Mouse (Mus musculus) intestine, embryonic 16.5 days (tissue): ENCODE results near the gene Casp6. TPM values are rescaled to one million over a fixed set of nuclear protein-coding genes. Genes with fewer than 3 reads are reported as not detected.

Source experiments
- ATAC-seq: fragments of 200-750 bp; cut with Nextera tagmentation; 2 replicates; pipeline ENCODE4 v1.8.0; 2017; ENCODE audit warnings: moderate TSS enrichment, moderate library complexity
- H3K27ac ChIP-seq: fragments of 300-500 bp; sonication (generic); 2 replicates; pipeline ENCODE4 v1.5.1; 2014; ENCODE audit warnings: mild to moderate bottlenecking, low read length
- H3K27me3 ChIP-seq: fragments of 300-500 bp; sonication (generic); replicated peaks from 2 replicates; pipeline ENCODE4 v1.6.1; 2014; ENCODE audit warnings: low read length, control low read depth, mixed read lengths; ENCODE audit not compliant: control insufficient read depth, insufficient read depth
- H3K36me3 ChIP-seq: fragments of 300-500 bp; sonication (generic); 2 replicates; pipeline ENCODE4 v1.6.1; 2014; ENCODE audit warnings: low read length, control low read depth; ENCODE audit not compliant: control insufficient read depth, insufficient read depth
- H3K4me1 ChIP-seq: fragments of 300-500 bp; sonication (generic); 2 replicates; pipeline ENCODE4 v1.6.1; 2014; ENCODE audit warnings: low read length, control low read depth, mixed read lengths; ENCODE audit not compliant: control insufficient read depth, insufficient read depth
- H3K4me2 ChIP-seq: fragments of 300-500 bp; sonication (generic); 2 replicates; pipeline ENCODE4 v1.6.1; 2014; ENCODE audit warnings: low read depth, low read length, control low read depth
- H3K4me3 ChIP-seq: fragments of 300-500 bp; sonication (generic); 2 replicates; pipeline ENCODE4 v1.5.1; 2014; ENCODE audit warnings: mild to moderate bottlenecking, low read length
- H3K9ac ChIP-seq: fragments of 300-500 bp; sonication (generic); 2 replicates; pipeline ENCODE4 v1.6.1; 2014; ENCODE audit warnings: low read depth, low read length
- H3K9me3 ChIP-seq: fragments of 300-500 bp; sonication (generic); 2 replicates; pipeline ENCODE4 v1.6.1; 2016; ENCODE audit warnings: low read length, control low read depth; ENCODE audit not compliant: control insufficient read depth
- WGBS: fragments of 180-500 bp; shearing (Covaris S2); extraction: QIAGEN DNeasy Blood & Tissue Kit; methylation state at CpG from one replicate; pipeline ENCODE4 v1.1.7; 2014; 5-methylcytosine and 5-hydroxymethylcytosine counted together
- polyA plus RNA-seq: library from polyadenylated mRNA; unstranded; fragments of >200 nt; fragmentation: Nextera tagmentation; extraction: Ambion mirVana; gene quantifications from 2 replicates; pipeline ENCODE4 v1.2.1, GENCODE M21; 2015

The Casp6 gene
- polyA plus RNA-seq, 1 experiment from 2014 or later = 179 TPM

DNA sequence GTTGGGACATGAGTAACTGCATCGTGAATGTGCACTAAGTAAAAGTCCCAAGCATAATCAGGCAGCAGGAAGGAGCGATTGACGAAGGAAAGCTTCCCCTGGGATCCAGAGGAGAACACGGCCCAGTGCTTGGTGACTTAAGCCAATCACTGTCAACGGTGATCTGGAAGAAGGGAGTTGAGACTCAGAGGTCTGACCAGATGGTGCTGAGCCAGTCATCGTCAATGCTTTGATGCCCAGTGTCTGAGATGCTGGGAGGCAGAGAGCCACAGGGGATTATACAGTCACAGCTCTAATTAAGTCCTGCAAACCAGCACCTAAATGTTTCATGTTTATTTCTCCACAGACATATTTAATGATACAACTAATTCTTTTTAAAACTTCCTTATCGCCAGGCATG is 37.8 kb downstream of the Casp6 start:
- Histone ChIP-seq H3K27ac (no peak overlapping the region), H3K4me2 (no peak overlapping the region), H3K36me3 (no peaks in the 10 kb centered on the region), H3K9me3 (no peaks in the 10 kb centered on the region), H3K9ac (no peak overlapping the region), H3K27me3 (no peaks in the 10 kb centered on the region), H3K4me1 (no peaks in the 10 kb centered on the region), H3K4me3 (no peak overlapping the region)
- no peak for ATAC-seq
- WGBS = 69% methylated on average over 7 of the region's 7 CpGs

DNA sequence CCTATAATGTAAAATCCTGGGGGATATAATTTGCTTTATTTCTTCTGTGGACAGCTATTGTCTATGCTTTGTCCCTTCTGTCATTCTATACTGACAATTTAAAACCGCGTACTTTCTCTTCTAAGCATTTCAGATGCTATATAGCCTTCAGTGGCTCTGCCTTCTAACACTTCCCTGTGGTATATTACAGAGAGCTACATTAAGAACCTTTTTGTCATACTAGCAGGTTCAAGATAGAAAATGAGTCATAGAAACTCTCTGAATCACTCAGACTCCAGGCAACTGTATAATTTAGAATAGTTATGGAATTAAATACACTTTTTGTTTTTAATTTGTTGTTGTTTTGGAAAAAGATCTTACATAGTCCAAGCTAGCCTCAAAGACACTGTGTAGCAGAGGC is 39.6 kb downstream of the Casp6 start:
- Histone ChIP-seq H3K4me1 (no peaks in the 10 kb centered on the region), H3K4me3 (no peak overlapping the region), H3K4me2 (no peak overlapping the region), H3K9me3 (no peaks in the 10 kb centered on the region), H3K27ac (no peak overlapping the region), H3K27me3 (no peaks in the 10 kb centered on the region), H3K36me3 (no peaks in the 10 kb centered on the region), H3K9ac (no peak overlapping the region)
- no peak for ATAC-seq
- WGBS = 93% methylated on average over 2 of the region's 2 CpGs

- Histone ChIP-seq H3K27me3 (no peaks in the 10 kb centered on the region), H3K4me1 (no peaks in the 10 kb centered on the region), H3K4me3 (no peak overlapping the region), H3K36me3 (no peaks in the 10 kb centered on the region), H3K9ac (no peak overlapping the region), H3K9me3 (no peaks in the 10 kb centered on the region), H3K4me2 (no peak overlapping the region), H3K27ac (no peak overlapping the region)
- WGBS = 92% methylated on average over 1 of the region's 1 CpGs
- no peak for ATAC-seq
Observed at GRCm38 (mm10) chr3:129941291-129941690, 40.1 kb downstream of the Casp6 start.

GRCm38 (mm10) chr3:129943813-129944212 is 42.6 kb downstream of the Casp6 start:
- no peak for ATAC-seq
- Histone ChIP-seq H3K4me2 (no peak overlapping the region), H3K36me3 (no peaks in the 10 kb centered on the region), H3K9me3 (no peaks in the 10 kb centered on the region), H3K4me3 (no peak overlapping the region), H3K9ac (no peak overlapping the region), H3K27ac (no peak overlapping the region), H3K4me1 (no peaks in the 10 kb centered on the region), H3K27me3 (no peaks in the 10 kb centered on the region)
- WGBS = 65% methylated on average over 4 of the region's 4 CpGs

DNA sequence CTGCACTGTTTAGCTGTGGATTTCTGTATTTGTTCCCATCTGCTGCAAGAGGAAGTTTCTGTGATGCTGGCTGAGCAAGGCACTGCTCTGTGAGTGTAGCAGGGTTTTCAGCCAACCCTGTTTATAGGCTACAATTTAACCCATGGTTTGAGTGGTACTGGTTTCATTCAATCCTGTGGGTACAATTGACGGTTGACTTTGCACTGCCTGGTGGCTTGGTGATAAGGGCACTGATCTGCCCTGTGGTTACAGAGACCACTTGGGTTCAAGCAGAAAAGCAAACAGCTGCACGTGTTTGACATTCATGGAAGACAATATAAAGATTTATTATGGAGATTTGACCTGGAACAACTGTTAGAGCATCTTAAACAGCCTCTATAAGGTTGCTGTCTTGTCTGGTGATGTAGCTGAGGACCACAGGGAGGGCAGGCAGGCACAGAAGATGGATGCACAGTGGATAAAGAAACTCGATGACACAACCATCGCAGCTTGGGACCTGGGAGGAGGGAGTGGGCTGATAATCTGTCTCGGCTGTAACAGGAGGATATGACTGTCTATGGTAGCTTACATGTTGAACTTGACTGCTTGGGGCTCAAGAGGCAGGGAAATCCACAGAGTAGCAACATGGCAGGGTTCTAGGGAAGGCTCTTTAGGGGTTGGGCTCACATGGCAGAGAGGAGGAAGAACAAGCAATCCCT is 45.1 kb downstream of the Casp6 start:
- Histone ChIP-seq H3K27ac (no peak overlapping the region), H3K4me2 (no peak overlapping the region), H3K4me3 (no peak overlapping the region), H3K27me3 (no peaks in the 10 kb centered on the region), H3K9ac (no peak overlapping the region), H3K36me3 (no peaks in the 10 kb centered on the region), H3K9me3 (no peaks in the 10 kb centered on the region), H3K4me1 (no peaks in the 10 kb centered on the region)
- ATAC-seq = no peak
- 46% methylated on average over 5 of the region's 5 CpGs for WGBS

DNA sequence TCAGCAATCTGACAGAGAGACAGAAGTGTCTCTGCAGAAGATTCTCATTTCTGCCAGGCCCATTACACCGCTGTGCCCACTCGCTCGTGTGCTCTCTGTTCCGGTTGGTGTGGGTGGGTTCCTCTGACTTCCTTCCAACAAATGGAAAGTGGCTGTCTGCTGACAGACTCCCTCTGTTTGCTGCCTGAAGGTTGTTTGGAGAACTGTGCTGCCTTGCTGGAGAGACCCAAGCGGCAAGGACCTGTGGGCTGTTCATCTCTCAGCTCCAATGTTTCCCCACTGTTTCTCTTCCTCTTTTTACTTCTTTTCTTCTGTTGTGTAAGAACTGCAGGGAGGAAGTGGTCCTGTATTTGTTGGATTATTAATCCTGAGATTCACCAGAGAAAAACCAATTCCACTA is 47.1 kb downstream of the Casp6 start:
- H3K4me2 ChIP-seq = no peak overlapping the region
- H3K4me1 ChIP-seq = no peaks in the 10 kb centered on the region
- H3K4me3 ChIP-seq = no peak overlapping the region
- H3K27ac ChIP-seq = no peak overlapping the region
- no peak for ATAC-seq
- no peak overlapping the region for H3K9ac ChIP-seq
- H3K36me3 ChIP-seq = no peaks in the 10 kb centered on the region
- no peaks in the 10 kb centered on the region for H3K9me3 ChIP-seq
- WGBS = 81% methylated on average over 5 of the region's 5 CpGs
- no peaks in the 10 kb centered on the region for H3K27me3 ChIP-seq

- H3K4me1 ChIP-seq = no peaks in the 10 kb centered on the region
- H3K9me3 ChIP-seq = no peaks in the 10 kb centered on the region
- no peaks in the 10 kb centered on the region for H3K36me3 ChIP-seq
- H3K4me3 ChIP-seq = no peak overlapping the region
- WGBS = 79% methylated on average over 5 of the region's 5 CpGs
- H3K27ac ChIP-seq = no peak overlapping the region
- no peak overlapping the region for H3K9ac ChIP-seq
- H3K4me2 ChIP-seq = no peak overlapping the region
- H3K27me3 ChIP-seq = no peaks in the 10 kb centered on the region
- ATAC-seq = no peak
Observed at GRCm38 (mm10) chr3:129949158-129949773, 48.0 kb downstream of the Casp6 start.

DNA sequence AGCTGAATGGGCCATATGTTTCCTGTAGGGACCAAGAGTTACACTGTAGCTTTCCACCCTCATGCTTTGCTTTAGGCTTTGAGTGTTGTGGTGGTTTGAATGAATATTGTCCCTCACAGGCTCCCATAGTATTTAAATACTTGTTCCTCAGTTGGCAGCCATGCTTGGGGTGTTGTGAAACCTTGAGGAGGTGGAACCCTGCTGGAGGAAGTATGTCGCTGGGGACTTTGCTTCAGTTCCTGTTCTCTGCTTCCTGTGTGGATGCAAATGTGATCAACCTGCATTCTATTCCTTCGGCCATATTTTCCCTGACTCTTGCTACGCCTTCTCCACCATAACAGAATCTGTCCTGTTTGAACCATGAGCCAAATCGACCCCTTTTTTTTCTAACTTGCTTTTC is 52.1 kb downstream of the Casp6 start:
- no peaks in the 10 kb centered on the region for H3K36me3 ChIP-seq
- H3K27me3 ChIP-seq = no peaks in the 10 kb centered on the region
- no peak overlapping the region for H3K27ac ChIP-seq
- H3K4me1 ChIP-seq = no peaks in the 10 kb centered on the region
- H3K4me2 ChIP-seq = no peak overlapping the region
- WGBS = 83% methylated on average over 4 of the region's 4 CpGs
- ATAC-seq = no peak
- no peak overlapping the region for H3K9ac ChIP-seq
- no peak overlapping the region for H3K4me3 ChIP-seq
- H3K9me3 ChIP-seq = no peaks in the 10 kb centered on the region

DNA sequence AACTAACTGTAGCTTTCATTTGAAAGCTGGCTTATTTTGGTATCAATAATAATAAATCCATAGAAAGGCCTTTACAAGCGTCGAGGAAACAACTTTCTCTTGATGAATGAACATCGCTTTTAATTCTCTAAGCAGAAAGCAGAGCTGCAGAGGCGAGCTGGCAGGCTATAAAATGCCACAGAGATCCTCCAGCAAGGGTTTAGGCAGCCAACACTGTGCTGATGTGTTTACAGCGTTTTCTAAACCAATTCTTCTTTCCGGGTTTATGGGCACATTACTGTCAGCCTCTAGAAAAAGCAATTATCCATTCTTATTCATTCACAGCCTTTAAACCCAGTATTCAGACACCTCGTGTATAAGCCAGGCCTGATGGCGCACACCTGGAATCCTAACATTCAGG is 61.3 kb downstream of the Casp6 start:
- Histone ChIP-seq H3K4me1 (no peaks in the 10 kb centered on the region), H3K36me3 (no peaks in the 10 kb centered on the region), H3K27ac (no peak overlapping the region), H3K4me3 (no peak overlapping the region), H3K4me2 (no peak overlapping the region), H3K27me3 (no peaks in the 10 kb centered on the region; the same call in 1 of the 2 replicates), H3K9me3 (no peaks in the 10 kb centered on the region), H3K9ac (no peak overlapping the region)
- 61% methylated on average over 8 of the region's 8 CpGs for WGBS
- ATAC-seq = no peak
